Mouse (Mus musculus) kidney, adult 18-20 months (tissue): ENCODE data around the gene Rad51b.
A peak's percentile ranks its signal among the peaks of the same experiment; 100 is the strongest.

Experiments used
- DNase-seq: peaks from one replicate; pipeline ENCODE4 v3.0.0; 2021

Gene Rad51b

DNA sequence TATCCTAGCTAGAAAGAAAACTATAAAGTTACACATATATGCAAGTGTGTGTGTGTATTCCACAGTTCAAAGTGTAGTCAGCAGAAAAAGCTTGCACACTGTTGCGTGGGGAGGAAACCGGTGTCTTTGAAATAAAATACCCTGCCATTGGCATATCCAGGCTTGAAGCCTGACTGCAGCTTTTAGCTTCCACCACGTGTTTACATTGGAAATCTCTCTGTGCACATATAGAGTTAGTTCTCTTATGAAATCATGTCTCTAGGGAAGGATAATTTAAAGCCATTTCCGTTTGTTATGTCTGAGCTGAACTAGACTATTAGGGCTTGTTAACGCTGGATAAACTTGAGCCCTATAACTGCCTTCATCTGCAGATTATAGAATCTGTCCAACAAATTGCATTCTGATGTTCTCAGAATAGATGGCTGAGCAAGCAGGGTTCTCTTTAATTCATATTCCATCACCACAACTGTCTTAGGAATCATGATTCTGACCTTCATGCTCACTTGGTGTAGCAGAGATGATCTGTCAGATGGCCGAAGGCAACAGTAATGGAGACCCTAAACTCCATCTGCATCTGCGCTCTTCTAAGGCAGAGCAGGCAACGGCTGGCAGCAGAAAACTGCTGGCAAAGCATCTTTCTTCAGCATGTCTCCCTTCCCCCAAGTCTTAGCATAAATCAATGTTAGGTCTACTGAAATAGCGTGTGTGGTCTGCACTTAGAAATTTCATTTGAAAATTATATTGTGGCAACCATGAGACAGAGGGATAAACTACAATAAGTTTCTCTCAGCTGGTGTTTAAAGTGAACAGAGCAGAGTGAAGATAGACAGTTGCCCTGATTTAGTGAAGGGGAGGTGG lies 410.7 kb downstream of the Rad51b start:
- DNase-seq: no peak

DNA sequence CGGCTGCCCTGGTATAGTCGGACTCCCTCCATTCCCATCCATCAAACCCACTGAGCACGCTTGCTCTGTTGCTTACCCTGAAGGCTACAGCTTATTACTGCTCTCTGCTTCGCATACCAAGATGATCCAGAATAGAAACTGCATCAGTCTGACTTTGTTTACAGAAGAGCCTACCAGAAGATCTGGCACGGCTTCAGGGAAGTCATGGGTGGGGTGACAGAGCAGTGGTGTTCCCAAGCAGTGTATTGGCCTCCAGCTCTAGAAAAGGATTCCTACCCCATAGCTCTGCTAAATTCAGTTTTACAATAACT lies 411.3 kb downstream of the Rad51b start:
- peak; percentile 15 for DNase-seq

DNA sequence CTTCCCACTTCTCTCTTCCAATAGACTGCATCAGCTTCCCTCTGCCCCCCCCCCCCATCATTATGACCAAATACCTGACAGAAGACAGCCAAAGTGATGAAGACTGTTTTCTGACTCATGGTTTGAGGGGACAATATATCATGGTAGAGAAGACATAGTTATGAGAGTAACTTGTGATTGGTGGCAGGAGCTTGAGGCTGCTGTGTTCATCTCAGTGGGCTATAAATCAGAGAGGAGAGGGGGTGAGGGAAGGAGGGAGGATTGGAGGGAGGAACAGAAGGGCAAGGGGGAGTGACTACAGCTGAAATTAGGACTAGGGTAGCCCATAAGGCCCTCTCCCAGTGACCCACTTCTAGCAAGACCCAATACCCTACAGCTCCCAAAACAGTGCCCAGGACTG lies 416.2 kb downstream of the Rad51b start:
- DNase-seq: no peak

- no peak for DNase-seq
Measured at GRCm38 (mm10) chr12:79714484-79714883, 417.4 kb downstream of the Rad51b start.

DNA sequence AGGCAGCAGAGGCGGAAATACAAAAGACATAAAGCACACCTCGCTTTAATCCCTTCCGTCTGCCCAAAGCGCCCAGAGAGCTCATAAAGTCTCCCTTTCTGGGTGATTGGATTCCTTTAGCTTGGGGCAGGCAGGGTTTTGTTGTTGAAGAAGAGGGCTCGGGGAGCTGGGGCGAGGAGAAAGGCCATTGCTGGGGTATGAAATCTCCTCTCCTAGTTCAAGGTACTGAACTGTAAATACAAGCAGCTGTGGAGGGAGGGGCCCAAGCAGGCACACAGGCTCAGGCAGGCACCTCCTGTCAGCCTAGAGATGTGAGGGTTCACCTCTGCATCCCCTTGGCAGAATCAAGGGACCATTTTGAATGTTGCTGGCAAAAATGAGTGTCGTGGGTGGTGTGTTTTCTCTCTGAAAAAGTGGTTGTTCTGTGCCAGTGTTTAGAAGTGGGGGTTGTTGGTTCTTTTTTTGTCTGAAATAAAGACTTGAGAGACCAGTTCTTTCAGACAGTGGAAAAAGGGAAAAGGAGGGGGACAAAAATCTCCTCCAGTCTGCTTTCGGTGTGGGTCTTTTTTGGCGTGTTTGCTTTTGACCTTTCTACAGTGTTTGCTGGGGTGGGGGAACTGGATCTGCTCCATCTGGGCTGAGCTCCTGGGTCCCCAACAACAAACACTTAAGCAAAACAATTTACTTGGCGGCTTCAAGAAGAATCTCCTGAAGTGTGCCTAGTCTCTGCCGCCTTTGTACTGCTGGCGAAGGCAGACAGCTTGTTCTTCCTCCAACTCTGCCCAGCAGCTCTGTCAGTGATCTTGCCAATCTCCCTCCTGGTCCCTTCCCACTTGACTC lies 418.6 kb downstream of the Rad51b start:
- DNase-seq: peak; percentile 6

- no peak for DNase-seq
Measured at GRCm38 (mm10) chr12:79719091-79719846, 422.2 kb downstream of the Rad51b start.

DNA sequence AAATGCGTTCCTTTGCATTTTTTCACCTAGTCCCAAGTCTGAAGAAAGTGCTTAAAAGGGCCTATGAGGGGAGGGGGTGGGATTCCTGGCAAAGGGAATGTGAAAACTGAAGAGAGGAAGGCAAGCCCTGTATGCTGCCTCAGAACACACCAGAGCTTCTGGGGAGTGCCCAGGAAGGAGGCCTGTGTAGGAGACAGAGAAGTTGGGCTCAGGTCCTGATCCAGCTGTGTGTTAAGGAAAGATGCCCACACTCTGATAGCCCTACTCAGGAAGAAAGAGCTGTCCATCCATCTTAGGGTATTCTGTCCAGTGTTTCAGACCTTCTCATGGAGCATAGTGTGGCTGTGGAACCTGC lies 422.7 kb downstream of the Rad51b start:
- no peak for DNase-seq

DNA sequence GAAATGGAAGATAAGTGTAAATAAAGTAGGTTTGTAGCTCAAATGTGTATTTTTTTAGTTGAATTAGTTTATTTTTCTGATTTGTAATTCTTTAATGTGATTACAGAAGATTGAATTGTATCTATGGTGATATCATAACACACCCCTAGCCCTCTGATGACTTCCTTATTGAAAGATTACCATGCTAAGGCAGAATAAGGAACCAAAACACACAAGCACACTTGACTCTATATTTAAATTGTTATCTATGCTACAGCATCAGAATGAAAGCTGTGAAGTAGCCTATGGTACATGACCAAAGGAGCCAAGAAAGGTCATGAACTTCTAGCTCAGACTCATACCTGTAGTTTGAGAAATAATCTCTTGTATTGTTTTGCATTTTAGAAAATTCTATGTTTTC lies 427.8 kb downstream of the Rad51b start:
- no peak for DNase-seq

DNA sequence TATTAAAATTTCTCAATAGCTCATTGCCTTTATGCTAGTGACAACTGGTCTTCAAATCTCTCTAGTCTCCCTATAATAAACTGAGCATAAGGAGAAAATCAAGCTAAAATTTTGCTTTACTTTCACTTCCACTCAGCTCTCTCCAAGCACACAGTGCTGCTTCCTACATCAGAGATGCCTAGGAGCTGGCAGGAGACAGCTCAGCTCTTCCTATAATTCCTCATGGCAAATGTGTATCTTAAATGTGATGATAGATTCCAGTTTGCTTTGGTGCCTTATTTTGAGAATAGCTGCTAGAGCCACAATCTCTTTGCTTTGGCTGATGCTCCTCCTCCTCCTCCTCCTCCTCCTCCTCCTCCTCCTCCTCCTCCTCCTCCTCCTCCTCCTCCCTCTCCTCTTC lies 428.6 kb downstream of the Rad51b start:
- DNase-seq: no peak

DNA sequence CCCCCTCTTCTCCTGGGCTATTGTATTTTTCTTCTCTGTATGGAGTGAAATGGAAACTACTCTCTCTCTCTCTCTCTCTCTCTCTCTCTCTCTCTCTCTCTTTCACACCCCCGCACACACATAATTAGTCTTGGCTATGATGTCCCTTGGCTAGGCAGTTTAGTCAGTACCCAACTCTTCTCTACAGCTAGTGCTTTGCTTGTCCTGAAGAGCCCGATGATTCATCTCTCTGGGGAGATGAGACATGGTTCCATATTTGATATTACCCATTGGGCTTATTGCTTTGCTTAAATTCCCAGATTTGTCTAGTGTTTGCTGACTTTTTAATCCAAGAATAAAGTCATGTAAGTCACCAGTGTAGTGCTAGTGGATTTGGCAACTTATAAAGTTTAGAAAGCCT lies 429.0 kb downstream of the Rad51b start:
- no peak for DNase-seq

- DNase-seq: no peak
Measured at GRCm38 (mm10) chr12:79726959-79727358, 429.9 kb downstream of the Rad51b start.

GRCm38 (mm10) chr12:79729926-79730506 lies 432.9 kb downstream of the Rad51b start:
- no peak for DNase-seq

DNA sequence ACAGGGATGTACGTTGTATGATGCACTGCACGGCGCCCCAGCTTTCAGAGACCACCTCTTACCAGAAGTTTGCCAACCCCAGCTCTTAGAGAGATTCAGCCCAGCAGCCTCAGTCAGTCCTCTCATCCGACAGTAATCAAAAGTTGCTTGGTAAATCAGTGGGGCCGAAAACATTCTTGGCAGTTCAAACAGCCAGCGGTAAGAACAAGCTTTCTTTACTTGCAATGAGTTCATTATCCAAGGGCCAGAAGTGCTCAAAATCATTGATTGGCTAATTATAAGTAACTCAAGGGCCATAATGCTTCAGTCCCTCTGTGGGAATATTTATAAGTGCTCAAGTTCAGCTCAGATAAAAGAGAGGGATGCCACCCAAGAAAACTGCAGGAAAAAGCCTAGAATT lies 434.8 kb downstream of the Rad51b start:
- DNase-seq: no peak

DNA sequence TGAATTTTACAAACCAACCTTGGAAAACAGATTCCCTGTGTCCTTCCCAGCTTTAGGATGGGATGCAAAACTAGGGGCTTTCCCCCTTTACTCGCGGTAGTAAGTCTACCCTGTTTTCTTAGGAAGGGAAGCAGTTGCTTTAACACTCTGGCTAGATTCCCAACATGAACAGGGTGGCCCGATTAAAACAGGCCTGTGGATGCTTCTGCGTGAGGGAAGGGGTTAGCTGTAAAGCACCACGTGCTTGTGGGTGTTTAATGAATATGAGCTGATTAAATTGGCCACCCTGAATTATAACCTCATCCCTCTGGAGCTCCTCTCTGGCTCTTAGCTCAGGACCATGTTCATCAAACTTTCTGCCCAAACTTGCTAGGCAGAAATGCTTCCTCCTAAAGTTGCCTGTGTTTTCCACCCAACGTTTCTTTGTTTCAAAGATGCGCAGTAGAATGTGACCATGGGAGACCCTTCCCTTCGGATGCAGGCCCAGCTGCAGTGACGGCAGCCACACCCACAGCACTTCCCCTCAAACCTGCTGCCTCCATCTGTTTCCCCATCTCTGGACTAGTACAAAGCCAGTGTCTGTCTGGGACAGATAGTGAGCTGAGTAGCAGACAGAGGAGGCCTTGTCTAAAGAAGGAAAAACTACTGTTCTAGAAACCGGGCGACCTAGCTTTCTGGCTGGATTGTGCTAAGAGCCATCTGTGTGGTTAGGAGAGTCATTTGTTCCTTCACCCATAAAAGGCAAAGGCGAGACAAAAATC lies 435.5 kb downstream of the Rad51b start:
- DNase-seq: no peak

DNA sequence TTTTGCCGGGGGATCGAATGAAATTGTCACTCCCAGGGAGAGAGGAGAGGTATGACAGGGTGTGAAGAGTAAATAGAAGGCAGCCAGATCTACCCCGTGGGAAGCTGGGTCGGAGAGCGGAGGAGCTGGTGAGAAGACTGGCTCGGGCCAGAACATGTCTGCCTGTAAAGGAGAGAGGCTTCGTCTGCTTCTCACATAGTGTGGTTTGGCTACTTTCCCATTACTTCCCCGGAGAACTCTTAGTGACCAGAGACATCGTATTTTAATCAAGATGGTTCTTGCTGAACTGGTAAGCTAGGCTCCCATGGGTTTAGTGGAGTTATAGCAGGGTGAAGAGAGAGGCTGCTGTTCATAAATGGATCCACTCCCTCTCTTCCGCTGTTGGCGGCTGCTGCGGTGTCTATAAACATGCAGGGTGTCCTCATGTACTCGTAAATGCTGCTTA lies 438.3 kb downstream of the Rad51b start:
- no peak for DNase-seq

GRCm38 (mm10) chr12:79735882-79736281 lies 438.8 kb downstream of the Rad51b start:
- DNase-seq: no peak

GRCm38 (mm10) chr12:79738700-79739099 lies 441.6 kb downstream of the Rad51b start:
- DNase-seq: no peak

- DNase-seq: no peak
Measured at GRCm38 (mm10) chr12:79739918-79740639, 443.0 kb downstream of the Rad51b start.

DNA sequence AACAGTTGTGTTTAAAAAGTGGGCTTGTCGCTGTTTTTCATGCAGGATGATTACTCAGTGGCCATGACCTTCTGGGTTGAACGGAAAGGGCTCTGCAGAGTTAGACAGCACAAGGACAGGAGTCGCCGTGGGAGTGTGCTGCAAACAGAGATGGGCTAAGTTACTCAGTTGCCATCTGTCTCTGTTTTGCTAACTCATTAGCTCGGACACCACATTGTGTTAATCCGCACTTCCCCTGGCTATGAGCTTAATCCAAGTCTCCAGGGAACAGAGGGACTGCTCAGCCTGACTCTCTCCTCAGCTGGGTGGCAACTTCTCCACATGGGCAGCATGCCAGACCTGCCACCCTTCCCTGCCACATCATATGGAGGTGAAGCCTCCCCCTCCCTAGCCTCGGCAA lies 445.1 kb downstream of the Rad51b start:
- no peak for DNase-seq

DNA sequence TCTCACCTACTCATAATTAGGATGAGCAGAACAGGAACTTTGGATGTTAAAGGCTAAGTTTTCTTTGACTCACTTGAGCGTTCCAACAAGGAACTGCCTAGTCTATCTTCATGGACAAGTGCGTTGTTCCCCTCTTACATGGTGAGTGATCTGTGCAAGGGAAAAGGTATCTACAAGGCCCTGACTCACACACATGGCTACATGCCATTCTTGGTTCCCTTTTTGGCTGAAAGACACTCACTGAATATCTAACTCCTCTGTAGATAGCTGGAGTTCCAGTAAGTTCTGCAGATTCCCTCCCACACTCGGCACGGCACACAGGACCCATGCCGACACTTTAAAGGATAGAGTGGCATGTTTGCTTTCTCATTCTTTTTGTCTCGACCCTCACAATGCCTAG lies 447.0 kb downstream of the Rad51b start:
- DNase-seq: no peak

DNA sequence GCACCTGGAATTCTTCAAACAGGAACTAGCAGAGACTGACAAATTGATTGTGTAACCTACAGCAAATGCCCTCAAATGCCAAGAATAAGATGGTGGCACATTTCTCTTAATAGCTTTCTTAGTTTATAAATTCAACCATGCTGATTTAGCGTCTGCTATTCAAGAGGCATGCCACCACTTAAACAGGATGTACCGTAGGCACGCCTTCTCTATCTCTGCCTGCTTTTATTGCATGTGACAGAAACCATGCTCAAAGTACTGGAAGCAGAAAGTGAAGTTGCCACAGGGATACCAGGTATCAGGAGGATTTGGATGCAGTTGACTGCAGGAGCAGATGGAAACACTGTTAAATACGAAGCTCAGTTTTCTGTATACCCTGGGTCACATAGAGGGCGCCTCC lies 448.1 kb downstream of the Rad51b start:
- no peak for DNase-seq
